Mouse (Mus musculus): ENCODE data around the gene Sytl1.

DNA sequence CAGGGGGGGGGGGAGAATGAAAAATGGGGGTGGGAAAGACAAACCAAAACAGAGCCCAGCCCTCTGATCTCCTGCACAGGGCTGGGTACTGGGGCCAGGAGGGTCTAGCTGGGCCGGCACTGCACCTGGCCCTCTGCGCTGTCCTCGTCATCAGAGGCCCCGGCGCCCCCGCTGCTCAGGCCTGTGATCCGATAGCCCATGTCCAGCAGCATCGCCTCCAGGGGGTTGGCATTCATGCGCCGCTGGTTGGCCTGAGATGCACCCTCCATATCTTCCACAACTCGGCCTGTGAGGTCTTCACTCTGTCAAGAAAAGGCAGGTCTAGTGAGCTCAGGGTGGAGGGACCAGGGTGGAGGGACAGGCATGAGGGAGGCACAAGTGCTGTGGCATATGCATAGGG lies 31.2 kb upstream of the Sytl1 start:
- TF ChIP-seq POLR2A (IDR thresholded peaks at IDR 0.05; ENCODE audit: borderline replicate concordance, control insufficient read depth, low read depth, low read length), result no peak
- no peak for TF ChIP-seq CTCF (IDR thresholded peaks at IDR 0.05; ENCODE audit: control insufficient read depth, insufficient read depth, low read length)

Measured in bone marrow, adult 2 months (tissue).